Mouse (Mus musculus): ENCODE measurements at regions not wholly inside any gene's neighbourhood (a gene's known extent, or its start where the extent isn't known, plus 50 kb on each side); places are given as distances from the start of the nearest gene placed in this dataset.
"Not testable (repeated sequence)": the region's sequence is repeated elsewhere in the genome, so short reads cannot be mapped to it uniquely, and the experiment has no call there.

DNA sequence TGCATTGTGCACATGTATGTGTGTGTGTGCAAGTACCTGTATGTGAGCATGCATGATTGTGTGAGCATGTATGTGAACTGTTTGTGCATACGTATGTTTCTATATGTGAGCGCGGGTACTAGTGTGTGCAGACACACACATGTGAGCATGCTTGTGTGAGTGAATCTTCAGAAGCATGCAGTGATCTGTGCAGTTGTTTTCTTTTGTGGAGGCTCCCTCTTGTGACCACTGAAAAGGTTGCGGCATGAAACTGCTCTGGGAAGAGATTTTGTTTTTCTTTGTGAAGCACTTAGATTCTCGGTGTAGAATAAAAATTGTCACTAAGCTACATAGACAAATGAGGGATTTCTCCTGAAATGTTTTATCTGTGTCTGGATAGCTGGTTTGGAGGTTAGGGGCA lies 189.2 kb upstream of the Rapgef5 start:
- in situ Hi-C loops (cut with MboI, MseI), result not testable (repeated sequence)

DNA sequence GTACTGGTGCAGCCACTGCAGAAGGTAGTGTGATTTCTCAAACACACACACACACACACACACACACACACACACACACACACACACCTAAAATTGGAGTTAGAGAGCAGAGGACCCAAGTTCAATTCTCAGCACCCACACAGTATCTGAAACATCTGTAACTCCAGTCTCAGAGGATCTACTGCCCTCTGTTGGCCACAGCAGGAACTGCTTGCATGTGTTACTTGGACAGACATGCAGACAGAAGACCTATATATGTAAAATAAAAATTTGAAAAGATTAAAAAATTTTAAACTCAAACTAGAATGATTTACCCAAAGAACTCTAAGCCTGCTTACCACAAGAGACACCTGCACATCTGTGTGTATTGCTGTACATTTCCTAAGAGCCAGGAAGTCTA lies 185.9 kb upstream of the Rapgef5 start:
- in situ Hi-C loops (cut with MboI, MseI), result no loop called here

DNA sequence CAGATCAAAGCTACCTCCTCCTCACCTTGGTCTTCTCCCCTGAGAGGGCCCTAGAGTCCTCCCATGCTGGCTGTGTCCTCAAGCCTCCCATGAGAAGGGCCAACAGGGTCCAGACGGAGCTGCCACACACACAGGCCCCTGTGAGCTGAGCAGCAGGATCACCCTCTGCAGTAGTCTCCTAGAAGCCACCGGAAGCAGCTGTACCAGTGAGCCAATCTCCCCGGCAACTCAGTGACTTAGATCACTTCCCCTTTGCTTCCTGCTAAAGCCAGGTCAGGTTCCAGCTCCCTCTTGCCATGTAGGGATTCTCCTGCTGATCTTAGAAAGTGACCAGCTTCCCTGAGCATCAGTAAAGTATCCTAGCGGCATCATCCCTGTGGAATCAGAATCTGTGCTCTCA lies 179.4 kb upstream of the Rapgef5 start:
- in situ Hi-C loops (cut with MboI, MseI), result no loop called here

DNA sequence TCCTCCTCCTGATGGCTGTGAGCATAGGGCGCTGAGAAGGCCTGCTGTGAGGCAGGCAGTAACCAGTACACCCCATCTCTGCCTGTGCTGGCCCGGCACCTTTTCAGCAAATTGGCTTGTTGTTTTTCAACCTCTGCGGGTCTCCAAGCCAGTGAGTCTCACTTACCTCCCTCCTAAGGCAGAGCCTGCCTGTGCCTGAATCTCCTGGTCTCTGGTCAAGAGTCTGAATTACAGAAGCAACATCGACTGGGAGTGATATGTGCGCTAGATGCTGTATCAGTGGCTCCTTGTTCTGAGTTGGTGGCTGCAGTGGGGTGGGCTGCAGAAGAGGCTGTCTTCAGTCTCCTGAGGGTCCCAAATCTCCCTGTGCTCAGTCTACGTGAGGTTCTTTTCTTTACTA lies 174.0 kb upstream of the Rapgef5 start:
- in situ Hi-C loops (cut with MboI, MseI), result no loop called here

DNA sequence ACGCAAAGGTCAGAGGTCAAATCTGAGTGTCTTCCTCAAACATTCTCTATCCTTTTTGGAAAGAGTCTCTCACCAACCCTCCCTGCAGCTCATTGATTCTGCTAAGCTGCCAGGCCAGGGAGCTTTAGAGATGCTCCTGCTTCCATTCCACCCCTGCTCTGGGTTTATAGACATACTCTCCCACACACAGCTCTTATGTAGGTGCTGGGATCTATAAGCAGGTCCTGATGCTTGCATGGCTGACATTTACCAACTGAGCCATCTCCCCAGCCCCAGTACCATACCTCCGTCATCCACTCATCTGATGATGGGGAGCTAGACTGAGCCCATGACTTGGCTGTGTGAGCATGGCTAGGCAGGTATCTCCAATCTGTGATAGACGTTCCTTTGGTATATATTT lies 173.2 kb upstream of the Rapgef5 start:
- in situ Hi-C loops (cut with MboI, MseI), result no loop called here

DNA sequence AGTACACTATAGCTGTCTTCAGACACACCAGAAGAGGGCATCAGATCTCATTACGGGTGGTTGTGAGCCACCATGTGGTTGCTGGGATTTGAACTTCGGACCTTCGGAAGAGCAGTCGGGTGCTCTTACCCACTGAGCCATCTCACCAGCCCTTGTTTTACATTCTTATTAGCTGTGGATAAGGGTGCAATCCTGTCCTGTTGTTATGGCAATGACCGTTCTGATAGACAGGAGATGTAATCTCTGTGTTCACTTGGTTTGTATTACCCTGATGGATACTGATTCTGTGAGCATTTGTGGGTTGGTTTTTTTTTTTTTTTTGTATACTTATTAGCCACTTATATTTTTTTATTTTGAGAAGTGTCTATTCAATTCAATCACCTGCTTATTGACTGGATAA lies 172.7 kb upstream of the Rapgef5 start:
- in situ Hi-C loops (cut with MboI, MseI), result not testable (repeated sequence)

DNA sequence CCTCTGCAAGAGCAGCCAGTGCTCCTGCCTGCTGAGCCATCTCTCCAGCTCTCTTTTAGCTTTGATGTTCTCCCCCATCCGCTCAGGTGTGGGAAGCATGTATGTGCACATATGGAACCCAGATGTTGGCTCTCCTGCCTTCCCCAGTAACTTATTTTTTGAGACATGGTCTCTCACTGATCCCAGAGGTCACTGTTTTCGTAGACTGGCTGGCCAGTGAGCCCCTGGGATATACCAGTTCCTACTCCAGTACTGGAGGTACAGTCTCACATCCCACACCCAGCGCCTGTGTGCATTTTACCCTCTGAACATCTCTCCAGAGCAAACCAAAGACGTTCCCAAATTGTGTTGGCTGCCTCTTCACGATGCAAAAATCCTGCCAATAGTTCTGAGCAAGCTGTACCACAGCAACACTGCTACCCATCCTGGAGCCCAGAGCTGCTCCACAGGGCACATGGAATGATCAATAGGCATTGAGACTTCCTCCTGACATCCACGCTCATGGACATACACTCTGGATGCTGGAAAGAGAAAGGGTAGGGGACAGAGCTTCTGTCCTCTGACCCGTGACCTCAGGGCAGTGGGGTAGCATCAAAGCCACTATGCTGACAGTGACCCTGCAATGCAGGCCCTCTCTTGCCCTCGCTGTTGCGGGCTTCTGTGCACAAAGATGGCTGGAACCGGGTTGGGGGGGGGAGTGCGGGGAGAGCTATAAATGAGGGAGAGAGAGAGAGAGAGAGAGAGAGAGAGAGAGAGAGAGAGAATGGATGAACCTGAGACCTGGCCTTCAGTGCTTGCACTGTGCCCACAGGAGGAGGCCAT lies 171.8 kb upstream of the Rapgef5 start:
- in situ Hi-C loops (cut with MboI, MseI), result no loop called here

DNA sequence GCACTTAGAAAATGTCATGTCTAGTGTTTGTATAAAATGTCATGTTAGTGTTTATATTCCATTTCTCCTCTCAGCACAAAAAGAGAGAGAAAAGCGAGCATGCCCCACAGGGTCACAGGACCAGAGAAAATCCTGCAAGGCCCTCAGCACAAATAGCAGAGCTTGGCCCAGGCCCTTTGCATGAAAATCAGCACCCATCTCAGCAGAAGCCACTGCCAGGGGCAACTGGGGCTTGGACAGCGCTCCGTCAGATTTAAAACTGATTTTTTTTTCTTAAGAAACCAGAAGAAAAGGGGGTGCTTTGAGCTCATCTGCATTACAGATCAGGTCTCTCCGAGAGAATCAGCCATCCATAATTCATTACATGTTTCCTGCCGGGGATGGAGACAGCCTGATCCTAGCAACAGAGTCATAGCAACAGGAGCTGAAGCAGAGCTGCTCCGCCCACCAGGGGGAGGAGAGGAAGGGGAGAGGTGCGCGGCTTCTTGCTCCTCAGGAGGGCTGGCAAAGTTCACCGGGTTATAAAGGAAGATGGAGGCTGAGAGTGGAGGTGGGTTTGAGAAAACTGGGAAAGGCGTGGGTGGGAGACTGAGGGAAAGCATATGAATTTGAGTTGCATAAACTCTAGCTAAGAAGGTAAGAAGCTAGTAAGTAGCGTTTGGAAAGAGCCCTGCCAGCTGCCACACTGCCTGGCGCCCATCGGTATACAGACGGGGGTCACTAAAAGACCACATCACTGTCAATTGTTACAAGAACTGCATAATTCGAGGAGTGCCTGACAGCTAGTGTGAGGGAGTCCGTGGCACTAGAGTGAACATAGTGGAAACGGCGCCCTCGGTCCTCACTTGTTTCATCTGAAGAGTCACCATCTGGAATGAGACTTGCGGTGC lies 170.9 kb upstream of the Rapgef5 start:
- in situ Hi-C loops (cut with MboI, MseI), result no loop called here

DNA sequence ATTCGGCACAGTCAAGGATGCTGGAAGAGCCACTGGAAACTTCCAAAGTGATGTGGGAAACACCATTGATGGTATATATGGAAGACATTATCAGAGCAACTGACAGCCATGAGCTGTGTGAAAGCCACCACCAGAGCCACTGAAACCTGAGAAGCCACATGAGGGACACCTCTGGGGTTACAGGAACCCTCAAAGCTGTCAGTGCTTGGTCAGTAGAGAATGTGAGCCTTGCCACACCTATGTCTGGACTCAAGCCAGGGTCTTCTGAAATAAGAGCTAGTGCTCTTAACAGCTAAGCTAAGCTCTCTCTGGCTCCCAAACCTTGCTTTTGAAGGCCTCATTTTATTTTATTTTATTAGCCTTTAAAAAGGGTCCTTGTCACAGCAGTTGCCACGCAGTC lies 170.2 kb upstream of the Rapgef5 start:
- in situ Hi-C loops (cut with MboI, MseI), result no loop called here

DNA sequence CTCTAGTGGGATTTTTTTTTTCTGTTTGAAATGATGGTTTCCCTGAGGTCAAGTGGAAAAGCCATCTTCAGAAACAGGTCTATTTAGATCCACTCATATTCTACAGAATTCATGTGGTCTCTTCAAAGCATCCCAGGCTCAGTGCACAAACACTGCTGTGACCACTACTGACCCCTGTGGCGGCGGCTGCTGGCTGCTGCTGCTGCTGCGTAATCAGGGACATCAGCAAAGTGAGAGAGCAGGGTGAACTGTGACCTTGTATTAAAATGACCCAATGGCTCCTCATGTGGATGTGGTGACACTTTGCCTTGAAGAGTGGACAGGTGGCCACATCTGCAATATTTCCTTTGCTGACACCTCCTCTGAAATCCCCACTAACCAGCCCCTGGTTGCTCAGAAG lies 169.1 kb upstream of the Rapgef5 start:
- in situ Hi-C loops (cut with MboI, MseI), result no loop called here

DNA sequence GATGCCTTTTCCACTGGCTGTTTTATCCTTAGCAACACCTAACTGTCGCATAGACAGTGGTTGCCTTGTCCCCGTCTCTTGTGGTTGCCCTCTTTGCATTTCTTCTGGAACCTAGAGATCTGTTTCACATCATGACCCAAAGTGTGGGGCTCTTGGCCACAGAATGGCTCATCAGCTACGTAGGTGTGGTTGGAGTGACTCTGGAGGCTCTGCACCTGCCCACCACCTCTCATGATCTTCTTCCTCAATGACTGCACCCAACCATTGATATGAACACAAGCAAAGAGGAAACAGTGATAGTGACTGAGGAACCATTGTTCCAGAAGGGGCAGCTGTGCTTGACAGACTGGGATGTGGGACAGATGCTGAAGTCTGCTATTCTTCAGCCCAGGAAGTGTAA lies 167.8 kb upstream of the Rapgef5 start:
- in situ Hi-C loops (cut with MboI, MseI), result no loop called here

DNA sequence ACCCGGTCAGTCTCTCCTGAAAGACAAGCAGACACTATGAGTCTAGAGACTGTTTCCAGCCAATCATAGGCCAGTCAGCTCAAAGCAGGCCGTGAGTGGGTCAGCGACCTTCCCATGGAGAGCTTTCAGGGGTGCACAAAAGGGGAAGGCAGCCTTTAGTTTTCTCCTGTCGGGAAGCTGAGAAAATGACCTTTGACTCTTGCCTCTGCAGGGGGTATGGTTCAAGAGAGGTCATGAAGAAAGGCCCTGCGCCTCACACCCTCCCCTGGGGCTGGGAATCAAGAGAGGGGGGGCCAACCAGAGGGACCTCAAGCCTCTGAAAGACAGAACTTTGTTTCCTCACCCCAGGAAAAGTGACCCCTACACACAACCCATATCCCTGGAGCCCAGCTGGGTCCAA lies 164.4 kb upstream of the Rapgef5 start:
- in situ Hi-C loops (cut with MboI, MseI), result loop anchor here (10.0 kb wide), 1 partner anchor 317 kb away; no protein-coding TSS in a partner anchor

DNA sequence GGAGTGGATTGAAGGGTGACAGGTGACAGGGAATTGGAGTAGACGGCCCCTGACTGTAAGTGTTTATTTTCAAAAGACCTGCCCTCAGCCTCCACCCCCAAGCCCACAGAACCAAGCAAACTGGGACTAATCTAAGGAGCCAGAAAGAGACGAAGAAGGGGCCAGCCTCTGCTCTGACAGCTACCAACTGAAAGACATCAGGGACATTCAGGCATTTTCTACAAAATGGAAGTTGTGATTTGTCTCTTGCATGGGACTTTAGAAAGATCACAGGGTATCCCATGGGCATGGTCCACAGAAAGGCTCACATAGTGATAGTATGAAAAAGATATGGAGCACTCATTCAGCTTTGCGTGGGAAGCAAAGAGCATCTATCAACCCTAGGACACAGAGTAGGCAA lies 163.8 kb upstream of the Rapgef5 start:
- in situ Hi-C loops (cut with MboI, MseI), result loop anchor here (10.0 kb wide), 1 partner anchor 318 kb away; no protein-coding TSS in a partner anchor

DNA sequence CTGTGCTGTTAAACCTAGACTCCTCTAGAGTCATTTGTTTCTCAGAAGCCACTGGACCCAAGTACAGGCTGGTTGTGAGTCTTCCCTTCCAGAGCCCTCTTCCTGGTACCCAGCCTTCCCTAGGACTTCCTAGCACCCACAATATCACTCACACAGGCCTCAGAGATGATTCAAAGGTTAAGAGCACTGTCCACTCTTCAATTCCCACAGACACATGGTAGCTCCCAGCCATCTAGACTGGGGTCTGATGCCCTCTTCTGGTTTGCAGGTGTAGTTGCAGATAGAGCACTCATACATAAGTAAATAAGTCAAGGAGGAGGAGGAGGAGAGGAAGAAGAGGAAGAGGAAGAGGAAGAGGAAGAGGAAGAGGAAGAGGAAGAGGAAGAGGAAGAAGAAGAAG lies 163.3 kb upstream of the Rapgef5 start:
- in situ Hi-C loops (cut with MboI, MseI), result loop anchor here (10.0 kb wide), 1 partner anchor 318 kb away; no protein-coding TSS in a partner anchor

DNA sequence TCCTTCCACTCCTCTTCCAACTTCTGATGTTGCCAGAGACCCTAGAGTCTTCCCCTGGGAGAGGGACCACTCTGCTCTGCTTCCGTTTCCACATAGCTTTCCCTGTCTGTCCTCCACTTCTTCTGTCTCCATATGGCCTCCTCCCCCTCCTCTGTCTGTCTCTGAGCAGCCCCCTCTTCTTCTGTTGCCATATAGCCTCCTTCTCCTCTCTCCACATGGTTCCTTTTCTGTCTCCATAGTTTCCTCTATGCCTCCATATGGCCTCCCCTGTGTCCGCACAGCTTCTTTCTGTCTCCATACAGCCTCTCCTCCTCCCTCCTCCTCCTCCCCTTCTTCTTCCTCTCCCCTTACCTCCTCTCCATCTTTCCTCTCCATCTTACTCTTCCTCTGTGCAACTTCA lies 158.5 kb upstream of the Rapgef5 start:
- in situ Hi-C loops (cut with MboI, MseI), result loop anchor here (10.0 kb wide), 1 partner anchor 323 kb away; no protein-coding TSS in a partner anchor

DNA sequence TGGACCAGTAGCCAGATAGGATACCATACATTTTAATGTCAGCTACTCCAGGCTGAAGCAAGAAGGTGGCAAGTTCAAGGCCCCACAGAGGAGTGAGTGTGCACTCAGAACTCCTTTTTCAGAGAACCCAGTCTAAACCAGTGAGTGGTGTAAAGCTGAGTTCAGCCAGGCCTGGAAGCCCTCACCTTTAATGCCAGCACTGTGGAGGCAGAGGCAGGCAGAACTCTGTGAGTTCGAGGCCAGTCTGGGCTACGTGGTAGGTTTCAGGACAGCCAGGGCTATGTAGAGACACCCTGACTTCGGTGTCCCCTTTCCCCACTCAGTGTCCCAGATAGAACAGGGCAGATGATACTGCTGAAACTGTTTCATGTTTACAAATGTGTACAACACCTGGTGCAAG lies 157.4 kb upstream of the Rapgef5 start:
- in situ Hi-C loops (cut with MboI, MseI), result loop anchor here (10.0 kb wide), 1 partner anchor 324 kb away; no protein-coding TSS in a partner anchor

DNA sequence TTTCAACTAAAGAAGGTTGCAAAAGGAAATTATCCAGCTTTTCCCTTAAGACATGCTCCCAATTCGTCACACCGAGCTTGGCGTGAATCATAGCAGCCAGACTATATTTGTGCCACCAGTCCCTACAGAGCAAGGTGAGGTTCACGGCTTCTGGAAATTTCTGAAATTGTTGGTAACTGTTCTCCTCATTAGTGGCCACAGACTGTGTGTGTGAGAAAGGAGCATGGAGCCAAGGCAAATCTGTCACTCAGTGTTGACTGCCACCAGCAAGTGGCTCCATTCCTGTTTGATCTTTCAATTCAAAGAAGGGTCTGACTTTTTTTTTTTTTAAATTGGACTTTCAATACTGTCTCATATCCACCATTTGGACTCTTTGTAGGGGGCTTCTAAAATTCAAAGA lies 156.1 kb upstream of the Rapgef5 start:
- in situ Hi-C loops (cut with MboI, MseI), result no loop called here

DNA sequence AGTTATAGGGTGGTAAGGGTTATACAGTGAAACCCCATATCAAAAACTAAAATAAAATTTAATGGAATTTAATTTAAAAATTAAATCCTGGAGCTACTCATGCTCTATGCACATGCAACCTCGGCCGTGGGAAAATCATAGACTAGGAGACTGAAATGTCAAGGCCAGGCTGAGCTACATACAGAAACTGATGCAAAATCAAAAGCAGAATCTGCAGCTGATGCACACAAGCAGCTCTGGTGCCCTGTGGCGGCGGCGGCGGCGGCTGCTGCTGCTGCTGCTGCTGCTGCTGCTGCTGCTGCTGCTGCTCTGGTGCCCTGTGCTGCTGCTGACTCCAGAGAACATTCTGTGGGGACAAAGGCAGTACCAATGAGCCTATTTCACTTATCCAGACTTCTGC lies 154.5 kb upstream of the Rapgef5 start:
- in situ Hi-C loops (cut with MboI, MseI), result no loop called here

DNA sequence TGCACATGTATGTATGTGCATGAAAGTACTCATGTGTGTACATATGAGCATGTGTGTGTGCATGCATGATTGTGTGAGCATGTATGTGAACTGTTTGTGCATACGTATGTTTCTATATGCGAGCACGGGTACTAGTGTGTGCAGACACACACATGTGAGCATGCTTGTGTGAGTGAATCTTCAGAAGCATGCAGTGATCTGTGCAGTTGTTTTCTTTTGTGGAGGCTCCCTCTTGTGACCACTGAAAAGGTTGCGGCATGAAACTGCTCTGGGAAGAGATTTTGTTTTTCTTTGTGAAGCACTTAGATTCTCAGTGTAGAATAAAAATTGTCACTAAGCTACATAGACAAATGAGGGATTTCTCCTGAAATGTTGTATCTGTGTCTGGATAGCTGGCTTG lies 152.8 kb upstream of the Rapgef5 start:
- in situ Hi-C loops (cut with MboI, MseI), result not testable (repeated sequence)

DNA sequence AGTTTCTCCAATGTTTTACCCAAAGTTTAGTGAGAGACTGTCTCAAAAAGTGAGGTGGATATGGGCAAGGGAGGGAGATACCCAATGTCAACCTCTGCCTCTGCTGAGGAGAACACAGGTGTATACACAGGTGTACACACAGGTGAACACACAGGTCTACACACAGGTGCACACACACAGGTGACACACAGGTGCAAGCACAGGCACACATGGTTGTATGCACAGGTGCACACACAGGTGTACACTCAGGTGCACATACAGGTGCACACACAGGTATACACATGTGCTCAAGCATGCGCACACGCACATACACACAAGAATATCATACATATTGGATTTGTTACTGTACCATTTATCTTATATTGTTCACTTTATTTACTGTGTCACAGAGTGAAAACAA lies 151.1 kb upstream of the Rapgef5 start:
- in situ Hi-C loops (cut with MboI, MseI), result no loop called here

DNA sequence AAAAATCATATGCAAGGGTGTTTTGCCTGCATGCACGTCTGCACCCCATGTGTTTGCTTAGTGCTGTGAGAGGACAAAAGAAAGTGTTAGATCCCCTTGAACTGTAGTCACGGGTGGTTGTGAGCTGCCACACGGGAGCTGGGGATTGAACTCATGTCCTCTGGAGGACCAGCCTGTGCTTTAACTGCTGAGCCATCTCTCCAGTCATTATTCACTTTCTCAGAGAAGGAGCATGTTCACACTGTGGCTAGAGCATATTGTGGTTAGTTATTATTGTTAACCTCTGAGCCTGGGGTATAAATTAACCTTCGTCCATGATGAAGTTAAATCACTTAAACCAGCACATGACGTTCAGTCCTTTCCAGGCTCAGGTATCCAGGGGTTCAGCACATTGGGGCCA lies 150.4 kb upstream of the Rapgef5 start:
- in situ Hi-C loops (cut with MboI, MseI), result no loop called here

DNA sequence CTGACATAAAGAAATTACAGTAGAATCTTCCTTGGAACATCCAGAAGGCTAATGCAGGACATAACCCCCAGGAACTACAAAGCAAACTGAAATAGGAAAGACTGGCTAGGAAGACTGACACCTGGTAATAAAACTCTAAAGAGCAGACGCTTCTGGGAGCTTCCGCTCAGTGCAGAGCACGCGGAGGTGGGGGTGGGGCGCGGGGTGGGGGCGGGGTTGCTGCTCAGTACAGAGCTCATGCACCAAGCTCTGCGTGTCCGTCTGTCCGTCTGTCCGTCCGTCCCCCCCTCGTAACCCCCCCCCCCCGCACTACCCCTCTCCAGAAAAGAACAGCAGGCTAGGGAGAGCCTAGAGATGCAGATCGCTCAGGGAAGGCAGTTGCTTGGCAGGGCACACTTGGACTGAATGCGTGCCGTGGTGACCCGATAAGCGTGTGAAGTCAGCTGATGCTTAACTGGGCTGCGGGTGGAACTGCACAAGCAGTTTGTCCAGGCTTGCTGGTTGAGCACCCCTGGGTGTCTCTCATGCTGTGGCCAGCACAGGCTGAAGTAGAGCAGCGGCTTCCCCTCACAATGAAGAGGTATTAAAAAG lies 137.9 kb upstream of the Rapgef5 start:
- in situ Hi-C loops (cut with MboI, MseI), result no loop called here
